Mouse (Mus musculus) CH12F3 (cell line): ENCODE data around the gene Pkd1l3.

Source experiments
- in situ Hi-C: fragments of 300-500 bp; cut with MboI; formaldehyde crosslinking; loops from 2 replicates; pipeline ENCODE4 v1.14.3; 2020; ENCODE audit warnings: low sequenced_read_pairs

Pkd1l3 gene

DNA sequence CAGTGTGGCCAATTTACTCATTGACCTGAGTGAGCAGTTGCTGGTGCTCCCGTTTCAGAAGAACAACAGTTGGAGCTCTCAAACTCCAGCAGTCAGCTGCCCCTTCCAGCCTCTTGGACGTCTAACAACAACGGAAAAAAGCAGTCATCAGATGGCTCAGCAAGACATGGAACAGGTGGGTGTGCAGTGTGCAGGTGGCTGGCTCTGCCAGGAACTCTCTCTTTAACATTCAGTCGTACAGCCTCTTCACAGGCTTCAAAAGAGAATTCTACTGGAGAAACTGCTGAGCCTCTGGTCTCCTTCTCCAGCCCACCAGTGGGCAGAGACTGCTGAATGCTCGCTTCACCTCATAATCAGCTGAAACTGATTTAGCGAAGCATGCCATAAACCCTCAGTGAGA, 14.3 kb downstream of the Pkd1l3 start:
- in situ Hi-C loops = no loop called here

DNA sequence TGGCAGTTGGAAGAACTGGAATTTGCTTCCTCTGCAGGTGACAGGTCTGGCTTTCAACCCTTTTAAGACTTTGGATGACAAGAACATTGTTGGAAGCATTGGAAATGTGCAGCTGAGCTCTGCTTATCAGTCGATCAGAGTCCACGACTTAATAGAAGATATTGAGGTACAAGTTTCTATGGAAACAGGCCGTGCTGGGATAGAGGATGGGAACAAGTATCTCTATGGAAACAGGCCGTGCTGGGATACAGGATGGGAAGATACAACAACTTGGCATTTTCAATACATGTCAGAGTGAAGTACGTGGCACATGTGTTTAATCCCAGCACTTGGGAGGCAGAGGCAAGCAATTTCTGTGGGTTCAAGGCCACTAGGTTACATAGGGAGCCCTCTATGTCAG, 18.2 kb downstream of the Pkd1l3 start:
- in situ Hi-C loops = no loop called here

DNA sequence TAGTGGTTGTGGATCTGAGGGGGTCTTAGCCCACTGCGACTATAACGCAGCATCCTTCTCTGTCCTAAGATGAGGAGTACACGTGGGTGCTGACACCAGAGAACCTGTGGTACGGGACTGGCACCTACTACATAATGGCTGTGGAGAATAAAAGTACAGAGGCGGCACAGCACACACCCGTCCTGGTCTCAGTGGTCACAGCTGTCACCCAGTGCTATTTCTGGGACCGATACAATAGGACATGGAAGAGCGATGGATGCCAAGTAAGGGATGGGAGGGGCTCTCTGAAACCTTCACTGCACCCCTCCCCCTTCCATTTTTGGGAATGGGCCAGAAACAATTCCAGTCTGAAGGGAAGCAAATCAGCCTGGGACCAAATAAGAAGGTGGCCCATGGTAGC, 20.8 kb downstream of the Pkd1l3 start:
- in situ Hi-C loops = no loop called here

DNA sequence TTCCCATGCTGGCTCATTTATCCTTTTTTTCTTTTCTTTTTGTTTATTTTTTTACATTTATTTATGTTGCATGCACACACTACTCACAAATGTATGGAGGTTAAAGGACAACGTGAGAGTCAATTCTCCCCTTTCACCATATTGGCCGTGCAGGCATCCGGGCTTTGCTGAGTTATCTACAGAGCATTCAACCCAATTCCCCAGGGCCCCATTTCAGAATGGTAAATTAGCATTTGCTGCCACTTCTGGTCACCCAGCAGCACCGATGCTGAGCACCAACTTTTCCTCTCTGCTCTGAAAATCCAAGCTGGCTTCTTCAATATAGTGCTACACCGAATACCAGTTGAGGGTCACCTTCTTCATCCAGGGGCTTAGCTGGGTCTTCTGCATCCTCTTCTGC, 24.5 kb downstream of the Pkd1l3 start:
- in situ Hi-C loops = no loop called here

DNA sequence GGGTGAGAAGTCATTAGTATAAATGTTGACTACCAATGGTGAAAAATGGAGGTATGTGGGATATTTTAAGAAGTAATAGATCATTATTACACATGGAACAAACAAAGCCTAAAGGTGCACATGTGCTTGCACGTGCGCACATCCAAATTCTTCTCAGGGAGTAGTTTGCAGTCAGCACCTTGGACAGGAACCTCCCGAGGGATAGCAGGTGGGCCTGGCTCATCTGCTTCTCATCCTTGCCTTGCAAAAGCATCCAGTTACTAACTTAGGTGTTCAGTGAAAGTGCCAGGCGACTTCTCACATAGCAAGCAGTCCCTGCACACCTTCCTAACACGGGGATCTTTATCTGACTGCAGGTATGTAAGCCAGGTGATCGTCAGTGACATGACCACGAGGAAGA, 26.1 kb downstream of the Pkd1l3 start:
- in situ Hi-C loops = no loop called here

DNA sequence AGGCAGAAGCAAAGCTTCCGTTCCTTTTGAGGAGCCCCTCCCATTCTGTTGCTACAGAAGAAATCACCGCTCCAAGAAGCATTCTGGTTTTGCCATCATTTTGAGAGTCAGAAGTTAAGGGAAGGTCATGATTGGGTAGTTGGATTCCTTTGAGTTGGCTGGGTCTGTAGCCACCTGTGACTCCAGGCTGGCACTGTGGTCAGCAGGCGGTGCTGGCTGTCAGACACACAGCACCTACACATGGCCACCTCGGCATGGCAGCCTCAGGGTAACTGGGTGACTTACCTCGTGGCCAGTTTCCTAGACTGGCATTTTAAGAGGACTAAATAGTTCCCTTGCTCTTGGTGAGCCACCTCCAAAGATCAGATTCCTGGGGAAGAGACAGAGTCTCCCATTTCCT, 26.9 kb downstream of the Pkd1l3 start:
- in situ Hi-C loops = no loop called here

DNA sequence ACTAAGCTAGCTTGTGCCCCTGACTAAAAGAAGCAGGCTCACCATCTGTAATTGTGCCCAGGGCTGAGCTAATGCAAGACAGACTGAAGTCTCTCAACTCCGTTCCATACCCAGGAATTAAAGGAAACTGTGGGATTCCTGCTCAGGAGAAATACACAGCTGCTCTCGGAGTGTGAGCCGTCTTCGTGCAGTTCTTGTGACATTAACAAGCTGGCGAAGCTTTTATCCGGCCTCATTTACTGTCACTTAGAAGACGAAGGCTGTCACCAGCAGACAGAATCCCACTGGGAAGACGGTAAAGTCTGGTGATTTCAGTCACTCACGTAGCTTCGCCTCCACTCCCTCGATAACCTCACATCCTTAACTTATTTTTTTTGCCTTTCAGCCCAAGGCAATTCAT, 33.0 kb downstream of the Pkd1l3 start:
- in situ Hi-C loops = no loop called here

DNA sequence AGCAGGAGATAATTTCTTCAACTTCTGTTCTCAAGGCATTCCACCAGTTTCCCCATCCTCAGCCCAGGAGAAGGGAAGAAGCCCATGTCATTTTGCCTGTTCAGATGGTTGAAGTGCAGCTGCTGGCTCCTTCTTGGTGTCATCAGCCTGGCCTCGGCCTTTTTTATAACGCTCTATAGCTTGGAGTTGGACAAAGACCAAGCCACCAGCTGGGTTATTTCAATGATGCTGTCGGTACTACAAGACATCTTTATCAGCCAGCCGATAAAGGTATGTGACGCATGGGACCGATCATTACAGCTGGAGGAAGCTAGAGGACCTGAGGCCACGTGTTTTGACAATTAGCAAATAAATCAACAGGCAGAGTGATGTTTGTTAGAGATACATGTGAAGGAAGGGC, 34.2 kb downstream of the Pkd1l3 start:
- in situ Hi-C loops = no loop called here

DNA sequence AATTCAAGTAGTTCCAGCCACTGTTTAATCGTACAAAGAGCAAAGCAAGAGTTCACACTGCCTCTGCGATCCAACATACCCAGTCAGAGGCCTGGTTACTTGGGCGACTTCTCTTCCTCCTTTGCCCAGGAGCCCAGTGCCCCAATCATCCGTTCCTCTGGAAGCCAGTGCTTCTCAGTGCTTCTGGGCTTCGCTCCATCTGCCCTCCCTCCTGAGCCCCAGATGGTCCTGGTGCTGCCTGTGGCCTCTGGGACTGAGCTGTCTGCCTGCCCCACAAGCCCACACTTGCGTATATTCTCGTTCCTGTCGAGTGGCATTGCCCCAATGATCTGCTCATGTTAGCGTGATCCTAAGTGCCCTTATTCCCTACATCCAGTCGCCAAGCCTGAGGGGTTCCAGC, 36.5 kb downstream of the Pkd1l3 start:
- in situ Hi-C loops = no loop called here

DNA sequence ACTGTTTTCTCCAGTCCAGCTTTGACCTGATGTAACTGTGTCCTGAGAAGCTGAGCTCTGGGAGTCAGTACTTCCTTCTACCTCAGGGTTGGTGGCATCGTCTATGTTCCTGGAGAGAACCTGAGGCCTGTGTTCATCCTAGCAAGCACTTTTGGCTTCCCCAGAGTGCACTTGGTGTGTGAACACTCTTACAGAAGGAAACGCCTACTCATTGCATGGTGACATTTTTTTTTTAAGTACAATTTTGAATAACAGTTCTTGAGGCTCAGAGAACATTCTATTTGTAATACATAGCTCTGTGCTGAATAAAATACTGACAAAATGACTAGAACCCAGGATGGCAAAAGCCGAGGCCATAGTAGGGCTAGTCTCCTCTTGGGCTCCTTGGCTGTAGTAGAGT, 42.5 kb downstream of the Pkd1l3 start:
- in situ Hi-C loops = no loop called here

DNA sequence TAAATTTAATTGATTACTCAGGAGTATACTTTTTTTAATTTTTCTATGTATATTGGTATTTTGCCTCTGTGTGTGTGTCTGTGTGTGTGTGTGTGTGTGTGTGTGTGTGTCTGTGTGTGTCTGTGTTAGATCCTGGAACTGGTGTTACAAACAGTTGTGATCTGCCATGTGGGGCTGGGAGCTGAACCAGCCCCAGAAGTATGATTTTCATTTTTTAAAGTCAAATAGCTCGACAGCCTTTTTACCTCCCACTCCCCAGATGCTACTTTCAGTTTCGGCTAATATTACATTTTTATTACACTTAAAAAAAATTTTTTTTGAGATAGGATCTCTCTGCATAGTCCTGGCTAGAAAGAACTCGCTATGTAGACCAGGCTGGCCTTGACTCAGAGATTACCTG, 48.0 kb downstream of the Pkd1l3 start:
- in situ Hi-C loops = no loop called here

DNA sequence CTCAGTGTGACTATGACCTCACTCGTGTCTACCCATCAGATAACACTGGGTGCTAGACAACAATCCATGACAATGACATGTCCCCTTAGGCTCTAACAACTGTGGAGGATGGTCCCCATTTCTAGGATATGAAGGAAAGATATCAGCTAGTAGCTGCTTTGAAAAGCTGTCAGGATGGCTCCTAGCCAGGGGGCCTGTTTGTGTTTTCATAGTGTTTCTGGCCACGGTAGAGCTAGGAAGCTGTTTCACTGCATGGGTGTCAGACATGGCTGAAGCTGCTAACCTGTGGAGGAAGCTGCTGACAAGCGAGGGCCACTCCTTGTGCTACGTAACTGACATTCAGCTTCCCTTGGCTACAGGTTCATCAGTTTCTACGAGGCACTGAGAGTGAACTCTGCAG, 52.3 kb downstream of the Pkd1l3 start:
- in situ Hi-C loops = no loop called here

DNA sequence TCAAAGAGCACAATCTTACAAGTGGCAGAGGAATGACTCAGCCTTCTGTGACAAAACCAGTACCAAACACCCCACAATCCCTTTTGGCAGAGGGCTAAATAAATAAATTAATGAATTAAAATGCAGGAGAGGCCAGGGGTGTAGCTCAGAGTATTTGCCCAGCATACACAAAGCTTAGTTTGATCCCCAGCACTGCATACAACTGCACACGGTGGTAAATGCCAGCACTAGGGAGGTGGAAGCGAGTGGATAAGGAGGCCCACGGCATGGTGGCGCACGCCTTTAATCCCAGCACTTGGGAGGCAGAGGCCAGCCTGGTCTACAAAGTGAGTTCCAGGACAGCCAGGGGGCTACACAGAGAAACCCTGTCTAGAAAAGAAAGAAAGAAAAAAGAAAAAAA, 58.3 kb downstream of the Pkd1l3 start:
- in situ Hi-C loops = no loop called here

DNA sequence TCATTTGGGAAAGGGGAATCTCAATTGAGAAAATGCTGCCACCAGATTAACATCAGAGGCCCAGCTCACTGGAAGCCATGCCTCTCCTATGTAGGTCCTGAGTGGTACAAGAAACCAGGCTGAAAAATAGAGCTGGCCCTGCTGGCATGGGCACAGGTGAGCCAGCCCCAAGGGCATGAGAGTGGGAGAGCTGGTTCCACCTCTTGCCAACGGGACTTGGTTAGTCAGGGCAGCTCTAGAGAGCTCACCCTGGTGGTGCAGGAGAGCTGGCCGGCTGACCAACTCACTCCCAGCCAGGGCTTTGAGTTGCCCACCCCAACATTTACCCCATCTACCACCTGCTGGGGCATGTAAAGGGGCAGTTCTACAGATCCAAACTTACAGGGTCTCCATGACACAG, 59.3 kb downstream of the Pkd1l3 start:
- in situ Hi-C loops = no loop called here

DNA sequence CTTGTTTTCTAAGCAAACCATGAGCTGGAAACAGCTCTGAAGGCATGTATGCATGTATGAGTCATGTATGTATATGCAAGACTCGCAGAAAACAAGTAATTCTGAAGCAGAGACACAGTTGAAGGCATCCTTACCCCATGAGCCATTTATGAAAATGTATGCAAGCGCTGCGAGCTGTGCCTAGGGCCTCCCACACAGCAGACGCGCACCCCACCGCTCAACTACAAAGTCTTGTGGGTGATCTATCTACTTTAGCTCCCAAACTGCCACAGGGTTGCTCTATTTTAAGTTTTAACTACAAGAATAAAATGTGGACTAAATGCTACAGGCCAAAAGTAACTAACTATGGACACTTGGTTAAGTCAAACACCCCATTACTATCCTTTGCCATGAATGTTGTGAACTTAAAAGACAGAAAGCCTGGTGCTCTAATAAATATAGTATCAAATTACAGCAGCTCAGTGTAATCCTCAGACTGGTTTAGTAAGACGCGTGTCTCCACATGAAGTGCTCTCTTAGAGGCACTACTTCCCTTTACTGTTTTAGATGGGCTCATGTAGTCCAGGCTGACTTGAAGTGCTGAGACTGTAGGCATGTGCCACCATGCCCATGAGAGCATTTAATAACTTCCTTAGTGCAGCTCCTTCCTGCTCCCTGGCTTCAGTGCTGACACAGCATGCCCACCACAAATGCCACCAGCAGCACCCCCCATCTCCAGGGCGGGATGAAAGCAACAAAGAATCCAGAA, 61.8 kb downstream of the Pkd1l3 start:
- in situ Hi-C loops = no loop called here

DNA sequence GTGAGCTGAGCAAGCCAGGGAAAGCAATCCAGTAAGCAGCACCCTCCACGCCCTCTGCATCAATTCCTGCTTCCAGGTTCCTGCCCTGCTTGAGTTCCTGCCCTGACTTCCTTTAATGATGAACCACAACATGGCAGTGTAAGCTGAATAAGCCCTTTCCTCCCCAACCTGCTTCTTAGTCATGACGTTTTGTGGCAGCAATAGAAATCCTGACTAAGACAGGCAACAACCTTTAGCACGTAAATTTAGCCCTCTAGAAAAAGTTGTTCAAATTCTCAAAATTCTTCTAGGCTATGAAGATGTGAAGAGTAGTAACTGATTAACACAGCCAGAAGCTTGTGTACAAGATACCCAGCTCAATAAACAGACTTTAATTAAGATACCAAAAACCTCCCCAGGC, 67.2 kb downstream of the Pkd1l3 start:
- in situ Hi-C loops = no loop called here

DNA sequence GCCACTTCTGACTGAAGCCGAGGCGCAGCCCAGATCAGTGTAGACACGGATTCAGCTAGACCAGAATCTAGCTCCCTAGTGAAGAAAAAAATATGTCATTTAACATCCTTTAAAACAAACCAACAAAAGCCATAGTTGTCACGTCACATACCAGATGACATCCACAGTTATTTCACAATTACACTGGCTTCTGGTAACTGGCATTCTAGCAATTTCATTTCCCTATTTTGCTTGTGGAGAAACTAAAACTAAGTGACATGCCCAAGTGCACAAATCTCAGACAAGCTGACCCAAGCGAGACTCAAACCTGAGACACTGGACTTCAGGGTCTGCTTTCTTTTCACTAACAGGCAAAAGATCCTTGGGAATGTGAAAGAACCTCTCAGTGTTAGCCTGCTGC, 67.8 kb downstream of the Pkd1l3 start:
- in situ Hi-C loops = no loop called here

DNA sequence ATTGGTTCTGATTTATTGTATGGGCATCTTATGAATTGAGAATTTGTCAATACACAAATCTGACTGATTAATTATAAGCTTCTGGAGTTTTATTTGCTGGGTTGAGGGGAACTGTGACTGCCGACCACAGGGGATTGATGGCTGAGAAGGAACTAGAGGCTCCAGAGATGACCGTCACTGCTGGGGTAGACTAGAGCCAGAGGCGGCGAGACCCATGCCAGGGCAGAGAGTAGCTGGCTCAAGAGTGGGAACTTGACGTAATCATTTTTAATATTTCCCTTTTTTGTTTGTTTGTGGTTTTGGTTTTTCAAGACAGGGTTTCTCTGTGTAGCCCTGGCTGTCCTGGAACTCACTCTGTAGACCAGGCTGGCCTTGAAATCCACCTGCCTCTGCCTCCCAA, 72.9 kb downstream of the Pkd1l3 start:
- in situ Hi-C loops = no loop called here

DNA sequence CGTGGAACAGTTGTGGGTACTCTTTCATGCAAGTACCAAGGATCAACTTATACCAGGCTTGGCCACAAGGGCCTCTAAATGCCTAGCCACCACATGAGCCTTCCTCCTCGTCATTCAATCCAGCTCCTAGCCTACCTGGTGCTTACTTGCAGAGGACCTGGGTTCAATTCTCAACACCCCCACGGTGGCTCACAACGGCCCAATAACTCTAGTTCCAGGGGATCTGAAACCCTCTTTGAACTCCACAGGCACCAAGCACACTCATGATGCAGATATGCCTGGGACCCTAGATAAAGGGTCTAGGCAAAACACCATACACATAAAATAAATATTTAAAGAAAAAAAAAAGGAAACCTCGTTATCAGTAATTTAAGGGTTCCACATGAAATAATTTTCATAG, 77.5 kb downstream of the Pkd1l3 start:
- in situ Hi-C loops = no loop called here

DNA sequence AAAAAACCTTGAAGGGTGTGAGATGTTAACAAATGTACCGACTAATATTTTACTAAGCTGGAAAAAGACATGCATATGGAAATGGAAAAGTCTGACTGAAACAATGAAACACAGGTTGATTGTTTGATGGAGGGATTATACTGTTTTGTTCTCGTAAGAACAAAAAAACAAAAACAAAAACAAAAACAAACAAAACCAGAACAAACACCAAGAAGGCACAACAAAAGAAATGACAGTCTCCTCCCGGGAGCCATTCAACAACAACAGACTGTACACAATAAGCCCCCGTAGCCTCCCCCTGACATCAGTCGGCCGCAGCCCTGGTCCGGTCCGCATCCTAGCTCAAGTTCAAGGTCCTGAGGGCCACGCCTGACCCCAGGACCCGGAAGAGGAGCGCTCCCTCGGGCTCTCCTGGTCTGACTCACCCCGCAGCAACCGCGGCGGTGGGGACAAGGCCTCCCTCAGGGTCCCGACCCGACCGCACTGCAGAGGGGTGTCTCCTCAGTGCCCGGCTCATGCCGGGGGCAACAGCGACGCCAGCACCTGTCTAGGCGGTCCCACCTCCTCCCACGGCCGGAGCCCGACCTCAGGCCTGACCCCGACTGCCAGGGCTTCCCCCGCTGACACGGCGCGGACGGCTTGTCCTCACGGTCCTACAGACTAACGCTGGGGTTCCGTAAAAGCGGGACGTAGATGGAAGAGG, 78.3 kb downstream of the Pkd1l3 start:
- in situ Hi-C loops = no loop called here

DNA sequence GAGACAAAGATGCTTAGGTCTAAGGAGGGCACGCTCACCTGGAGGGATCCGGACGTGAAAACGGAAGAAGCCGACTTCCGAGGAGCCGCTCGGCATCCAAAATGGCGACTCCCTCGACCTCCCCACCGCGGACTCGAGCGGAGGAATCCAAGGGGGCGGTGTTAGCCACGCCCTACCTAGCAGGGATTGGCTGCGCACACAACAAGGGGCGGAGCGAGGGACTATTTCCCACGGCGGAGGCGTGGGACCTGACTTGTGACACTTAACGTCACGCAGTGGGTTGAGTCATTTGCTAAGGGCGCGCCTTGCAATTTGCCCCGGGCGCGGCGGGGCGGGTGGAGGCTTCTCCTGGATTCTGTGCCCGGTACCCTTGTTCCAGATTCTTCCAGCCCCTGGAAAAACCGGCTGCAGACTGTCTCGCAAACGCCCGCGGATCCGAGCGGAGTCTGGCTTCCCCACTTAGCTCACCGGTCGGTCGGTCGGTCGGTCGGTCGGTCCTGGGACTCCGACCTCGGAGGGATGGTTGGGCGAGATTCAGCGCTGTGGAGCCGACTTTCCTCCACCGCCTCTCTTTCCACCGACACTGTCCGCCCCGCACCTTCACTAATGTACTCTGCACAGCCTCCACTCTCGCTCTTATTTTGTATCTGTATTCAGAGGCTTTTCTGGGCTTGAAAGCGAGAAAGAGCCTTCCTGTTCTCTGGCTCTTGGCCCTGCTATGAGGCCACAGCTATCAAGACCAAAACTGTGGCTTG, 79.0 kb downstream of the Pkd1l3 start, which contains the start of gene Ist1:
Gene Ist1 (minus strand): TSS at position 115 of the 755 bp plus-strand sequence.
- in situ Hi-C loops = no loop called here

DNA sequence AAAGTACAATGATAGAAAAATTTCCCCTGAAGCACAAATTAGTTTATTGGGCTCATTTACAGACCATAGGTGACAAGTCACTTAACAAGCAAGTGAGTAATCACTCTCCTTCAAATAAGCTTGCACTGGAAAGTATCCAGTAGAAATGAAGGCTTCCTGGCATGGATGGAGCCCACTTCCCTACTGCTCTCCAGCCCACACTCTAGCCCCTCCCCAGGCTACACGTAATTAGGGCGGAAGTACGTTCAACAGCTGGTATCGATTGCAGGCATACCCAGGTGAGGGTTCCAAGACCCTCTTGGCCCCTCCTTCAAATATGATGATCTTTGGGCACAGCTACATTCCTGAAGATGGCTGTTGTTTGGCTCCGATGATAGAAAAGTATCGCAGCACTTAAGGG, 79.8 kb downstream of the Pkd1l3 start:
- in situ Hi-C loops = no loop called here
